Mouse (Mus musculus): ENCODE measurements around the gene Acap1.

Acap1 gene

GRCm38 (mm10) chr11:69920266-69921031 is 25.1 kb upstream of the Acap1 start:
- peak; percentile 66 for DNase-seq

- peak; percentile 96 for DNase-seq
Measured at GRCm38 (mm10) chr11:69919661-69920265, 24.4 kb upstream of the Acap1 start.

GRCm38 (mm10) chr11:69919053-69919452 is 23.7 kb upstream of the Acap1 start:
- DNase-seq, result no peak

DNA sequence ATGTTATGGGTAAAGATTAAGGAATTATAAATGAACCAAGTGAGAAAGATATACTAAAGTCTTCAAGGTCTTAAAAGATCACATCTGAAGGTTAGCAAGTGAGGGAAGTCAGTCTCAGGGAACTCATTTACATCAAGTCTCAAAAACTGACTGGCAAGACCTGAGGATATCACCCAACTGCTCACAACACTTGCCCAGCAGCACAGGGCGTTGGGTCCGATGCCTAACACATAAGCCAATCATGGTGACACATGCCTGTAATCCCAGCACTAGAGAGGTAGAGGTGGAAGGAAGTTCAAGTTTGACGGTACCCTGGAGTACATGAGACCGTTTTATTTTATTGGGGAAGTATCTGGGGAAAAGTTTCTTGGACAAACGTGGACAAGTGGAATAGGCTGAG is 22.8 kb upstream of the Acap1 start:
- DNase-seq, result no peak

GRCm38 (mm10) chr11:69917379-69917948 is 22.1 kb upstream of the Acap1 start:
- DNase-seq, result no peak

DNA sequence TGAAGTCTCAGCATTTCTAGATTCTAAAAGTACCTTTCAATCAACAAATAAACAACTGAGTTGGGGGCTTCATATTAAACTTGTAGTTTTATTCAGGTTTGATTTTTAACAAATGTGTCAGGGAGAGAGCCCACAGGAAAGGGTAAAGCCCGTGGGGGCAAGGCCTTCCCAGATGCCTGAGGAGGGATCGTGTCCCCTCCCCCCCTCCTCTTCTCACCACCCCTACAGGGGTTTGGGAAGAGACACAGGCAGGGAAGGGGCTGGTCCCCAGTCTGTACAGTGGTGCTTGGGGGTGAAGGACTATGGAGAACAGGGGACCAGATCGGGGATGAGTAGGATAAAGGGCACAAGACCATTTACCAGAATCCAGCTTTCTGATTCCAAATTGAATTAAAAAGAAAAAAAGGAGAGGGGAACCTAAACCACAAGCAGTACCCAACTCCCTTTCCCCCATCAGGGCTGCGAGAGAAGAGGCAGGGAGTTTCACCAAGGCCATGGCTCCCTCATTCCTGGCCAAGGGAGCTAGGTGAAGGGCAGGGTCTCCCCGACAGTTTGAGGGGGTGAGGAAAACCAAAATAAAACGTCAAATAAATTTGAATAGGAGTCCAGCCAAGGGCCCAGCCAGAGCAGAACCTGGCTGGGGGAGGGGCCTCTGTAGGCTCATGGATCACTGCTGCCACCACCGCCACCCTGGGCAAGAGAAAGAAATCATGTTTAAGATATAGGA is 21.5 kb upstream of the Acap1 start:
- DNase-seq, result peak; percentile 58

DNA sequence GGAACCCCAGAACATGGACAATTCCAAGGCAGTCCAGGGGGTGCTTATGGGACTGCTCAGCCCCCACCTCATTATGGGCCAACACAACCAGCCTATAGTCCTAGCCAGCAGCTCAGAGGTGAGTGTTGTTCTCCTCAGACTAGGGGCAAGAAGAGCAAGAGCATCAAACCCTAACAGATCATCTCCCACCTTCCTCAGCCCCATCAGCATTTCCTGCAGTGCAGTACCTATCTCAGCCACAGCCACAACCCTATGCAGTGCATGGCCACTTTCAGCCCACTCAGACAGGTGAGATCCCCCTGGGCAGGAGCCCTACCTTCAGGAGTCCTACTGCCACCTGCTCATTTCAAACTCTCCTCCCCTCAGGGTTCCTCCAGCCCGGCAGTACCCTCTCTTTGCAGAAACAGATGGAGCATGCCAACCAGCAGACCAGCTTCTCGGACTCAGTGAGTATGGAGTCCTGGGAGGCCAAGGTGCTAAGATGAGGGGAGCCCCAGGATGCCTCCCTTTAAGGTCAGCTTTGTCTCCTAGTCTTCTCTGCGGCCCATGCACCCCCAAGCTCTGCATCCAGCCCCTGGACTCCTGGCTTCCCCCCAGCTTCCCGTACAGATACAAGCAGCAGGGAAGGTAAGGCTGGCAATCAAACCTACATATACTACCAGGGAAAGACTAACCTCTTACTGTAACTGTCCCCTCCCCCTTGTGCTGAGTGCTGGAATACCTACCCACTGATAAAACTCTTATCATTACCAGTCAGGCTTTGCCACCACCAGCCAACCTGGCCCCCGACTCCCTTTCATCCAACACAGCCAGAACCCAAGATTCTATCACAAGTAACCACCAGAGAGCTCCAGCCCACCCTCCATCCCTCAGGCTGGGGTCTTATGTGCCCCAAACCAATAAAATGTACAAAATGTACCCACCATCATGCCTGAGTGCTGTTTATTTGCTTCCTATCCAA is 20.6 kb upstream of the Acap1 start:
- peak; percentile 88 for DNase-seq

DNA sequence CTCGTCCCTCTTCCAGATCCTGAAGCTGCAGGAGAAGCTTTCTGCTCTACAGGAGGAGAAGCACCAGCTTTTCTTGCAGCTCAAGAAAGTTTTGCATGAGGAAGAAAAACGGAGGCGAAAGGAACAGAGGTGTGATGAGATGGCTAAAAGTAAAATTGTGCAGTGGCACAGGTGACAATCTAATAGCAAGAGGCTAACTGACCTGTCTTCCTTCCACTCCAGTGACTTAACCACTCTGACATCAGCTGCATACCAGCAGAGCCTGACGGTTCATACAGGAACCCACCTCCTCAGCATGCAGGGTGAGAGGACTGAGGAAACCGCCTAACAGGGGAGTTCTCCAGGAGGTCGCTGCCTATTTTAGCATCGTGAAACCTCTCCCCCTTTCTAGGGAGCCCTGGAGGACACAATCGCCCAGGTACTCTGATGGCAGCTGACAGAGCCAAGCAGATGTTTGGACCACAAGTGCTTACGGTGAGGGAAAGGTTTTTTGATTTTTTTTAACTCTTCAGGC is 19.6 kb upstream of the Acap1 start:
- DNase-seq, result peak; percentile 12

DNA sequence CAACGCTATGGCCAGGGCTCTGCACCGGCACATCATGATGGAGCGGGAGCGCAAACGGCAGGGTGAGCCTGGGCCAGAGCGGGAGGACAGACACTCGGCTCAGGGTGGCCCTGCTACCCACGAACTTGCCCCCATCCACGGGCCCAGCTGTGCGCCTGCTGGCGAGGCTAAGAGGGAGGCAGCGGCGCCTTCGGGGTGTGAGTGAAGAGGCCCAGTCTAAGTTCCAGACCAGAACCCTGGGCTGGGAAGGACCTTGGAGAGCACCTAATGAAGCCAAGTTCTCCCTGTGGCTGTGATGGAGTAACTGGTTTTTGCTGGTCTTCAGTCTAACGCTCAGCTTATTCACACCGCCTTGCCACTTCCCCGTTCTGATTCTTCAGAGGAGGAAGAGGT is 19.0 kb upstream of the Acap1 start:
- DNase-seq, result peak; percentile 51

DNA sequence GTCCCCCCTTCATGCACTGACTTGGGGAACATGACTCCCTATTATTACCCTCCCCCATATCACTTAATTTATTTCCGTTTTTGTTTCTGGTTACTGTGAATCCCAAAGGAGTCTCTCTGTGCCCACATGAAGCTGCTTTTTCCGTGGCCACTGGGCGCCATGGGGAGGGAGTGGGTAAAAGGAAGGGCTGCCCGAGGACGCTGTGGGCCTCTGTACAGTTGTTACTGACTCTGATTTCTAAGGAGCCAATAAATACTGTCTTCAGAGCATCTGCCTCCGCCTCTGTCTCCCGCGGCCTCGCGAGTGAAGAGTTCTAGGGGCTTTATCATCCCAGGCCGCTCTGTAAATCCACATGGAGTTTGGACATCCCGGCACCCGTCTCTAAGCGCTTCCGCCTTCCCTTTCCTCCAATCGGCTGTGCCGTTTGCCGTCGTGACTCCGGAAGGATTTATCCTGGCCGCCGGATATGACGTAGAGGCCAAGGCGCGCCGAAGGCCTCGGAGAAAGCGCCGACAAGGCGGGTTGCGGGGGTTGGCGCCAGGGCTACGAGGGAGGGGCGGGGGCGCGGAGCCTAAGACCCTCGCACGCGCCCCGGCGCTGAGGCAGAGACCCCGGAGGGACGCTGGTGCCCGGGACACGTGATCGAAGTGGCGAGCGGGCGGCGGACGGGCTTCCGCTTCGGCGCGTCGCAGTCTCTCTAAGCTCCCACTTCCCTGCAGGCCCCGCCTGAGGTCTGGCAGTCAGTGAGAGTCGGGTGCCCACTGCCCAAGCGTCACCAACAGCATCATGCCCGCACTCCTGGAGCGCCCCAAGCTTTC is 18.4 kb upstream of the Acap1 start, which contains the start of gene Gps2:
TSS of gene Gps2 (plus strand) at position 335 of the 818 bp plus-strand sequence.
- DNase-seq, result peak; percentile 93

GRCm38 (mm10) chr11:69912716-69913530 is 17.6 kb upstream of the Acap1 start:
- DNase-seq, result no peak

GRCm38 (mm10) chr11:69911701-69912100 is 16.4 kb upstream of the Acap1 start:
- DNase-seq, result no peak

DNA sequence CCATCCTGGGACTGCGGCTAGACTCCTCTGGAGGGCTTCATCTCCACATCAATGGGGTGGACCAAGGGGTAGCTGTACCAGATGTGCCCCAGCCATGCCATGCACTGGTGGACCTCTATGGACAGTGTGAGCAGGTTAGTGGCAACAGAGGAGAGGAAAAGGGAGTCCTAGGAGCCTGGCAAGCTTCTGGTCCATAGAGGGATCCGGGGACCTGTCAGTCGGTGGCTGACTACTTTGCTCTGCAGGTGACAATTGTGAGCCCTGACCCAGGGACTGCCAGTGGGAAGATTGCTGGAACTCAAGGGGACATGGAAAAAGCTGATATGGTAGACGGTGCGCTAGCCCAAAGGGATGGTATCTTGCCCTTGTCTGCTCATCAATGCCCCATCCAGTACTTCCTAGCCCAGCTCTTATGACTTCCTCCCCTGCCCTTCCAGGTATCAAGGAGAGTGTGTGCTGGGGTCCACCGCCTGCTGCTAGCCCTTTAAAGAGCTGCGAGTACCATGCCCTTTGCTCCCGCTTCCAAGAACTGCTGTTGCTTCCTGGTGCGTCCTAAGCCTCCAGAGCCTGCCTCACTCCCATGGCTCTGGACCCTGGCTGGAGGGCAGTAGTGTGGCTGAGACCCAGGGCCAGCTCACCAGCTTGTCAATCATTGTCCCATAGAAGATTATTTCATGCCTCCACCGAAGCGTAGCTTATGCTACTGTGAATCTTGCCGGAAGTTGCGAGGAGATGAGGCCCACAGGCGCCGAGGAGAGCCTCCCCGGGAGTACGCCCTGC is 15.6 kb upstream of the Acap1 start:
- no peak for DNase-seq

DNA sequence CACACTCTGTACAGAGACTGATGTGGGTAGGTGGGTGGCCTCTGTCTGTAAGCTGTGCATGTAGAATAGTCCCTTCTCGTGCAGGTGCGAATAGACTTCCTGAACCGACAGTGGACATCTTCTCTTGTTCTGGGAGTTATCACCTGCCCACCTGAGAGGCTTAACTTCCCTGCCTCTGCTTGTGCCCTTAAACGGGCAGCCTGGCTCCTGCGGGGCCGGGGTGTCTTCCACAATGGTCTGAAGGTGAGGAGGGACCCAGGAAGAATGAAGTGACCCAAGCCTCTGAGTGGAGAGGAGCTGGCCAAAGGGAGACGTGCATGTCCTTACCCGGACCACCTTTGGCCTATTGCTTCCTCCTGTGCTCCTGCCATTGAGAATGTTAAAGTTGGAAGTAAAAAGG is 14.8 kb upstream of the Acap1 start:
- no peak for DNase-seq

DNA sequence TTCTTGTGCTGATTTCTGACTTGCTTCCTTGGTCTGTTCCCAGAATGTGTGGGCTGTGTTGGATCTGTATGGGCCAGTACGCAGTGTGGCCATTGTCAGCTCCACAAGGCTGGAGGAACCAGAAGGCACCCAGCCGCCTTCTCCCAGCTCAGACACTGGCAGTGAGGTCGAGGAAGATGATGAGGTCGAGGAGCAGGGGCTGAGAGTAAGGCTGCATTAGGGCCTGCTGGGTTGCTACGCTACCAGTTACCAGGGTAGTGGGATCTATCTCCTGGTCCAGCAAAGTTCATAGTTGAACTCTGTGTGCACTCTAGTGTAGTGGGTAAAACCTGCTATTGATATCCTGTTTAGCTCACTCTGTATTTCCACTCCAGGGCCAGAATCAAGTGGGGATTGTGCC is 13.8 kb upstream of the Acap1 start:
- DNase-seq, result no peak

- DNase-seq, result no peak
Measured at GRCm38 (mm10) chr11:69908645-69909044, 13.3 kb upstream of the Acap1 start.

DNA sequence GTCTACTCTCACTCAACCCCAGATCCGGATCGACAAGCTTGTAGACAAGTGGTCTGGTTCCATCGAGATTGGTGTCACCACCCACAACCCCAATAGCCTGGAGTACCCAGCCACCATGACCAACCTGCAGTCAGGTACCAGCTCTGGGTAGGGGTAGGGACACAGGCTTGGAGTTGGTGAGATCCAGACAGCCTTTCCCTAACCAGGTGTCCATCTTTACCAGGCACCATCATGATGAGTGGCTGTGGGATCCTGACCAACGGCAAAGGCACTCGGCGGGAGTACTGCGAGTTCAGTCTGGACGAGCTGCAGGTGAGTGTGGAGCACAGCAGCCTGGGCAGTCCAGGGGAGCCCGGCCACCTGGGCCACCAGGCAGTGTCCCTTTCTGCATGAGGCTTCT is 9.0 kb upstream of the Acap1 start:
- no peak for DNase-seq

GRCm38 (mm10) chr11:69902972-69903371 is 7.6 kb upstream of the Acap1 start:
- no peak for DNase-seq

DNA sequence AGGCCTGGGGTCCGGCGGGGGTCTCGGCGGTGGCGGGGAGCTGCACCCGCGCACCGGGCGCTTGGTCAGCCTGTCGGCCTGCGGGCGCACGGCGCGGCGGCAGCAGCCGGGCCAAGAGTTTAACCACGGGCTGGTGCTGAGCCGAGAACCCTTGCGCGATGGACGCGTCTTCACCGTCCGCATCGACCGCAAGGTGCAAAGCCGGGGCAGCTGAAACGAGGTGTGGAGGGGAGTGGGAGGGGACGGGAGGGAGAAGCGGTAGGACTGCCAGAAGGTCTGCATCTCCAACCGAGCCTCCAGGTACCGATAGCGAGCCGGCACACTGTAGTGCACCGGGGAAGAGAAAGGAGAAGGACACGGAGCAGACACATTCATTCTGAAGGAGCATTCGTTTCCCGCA is 6.7 kb upstream of the Acap1 start:
- DNase-seq, result peak; percentile 45
